Mouse (Mus musculus) heart, postnatal 10 days (tissue): ENCODE results near the gene Slc15a5. TPM values are rescaled to one million over a fixed set of nuclear protein-coding genes. Genes with fewer than 3 reads are reported as not detected.

Experiments used
- DNase-seq, 2 experiments: peaks; one replicate each; pipeline ENCODE4 v3.0.0; 2021
- intact Hi-C: fragments of 180-260 bp; cut with DNase I; formaldehyde crosslinking; loops from one replicate; pipeline ENCODE4 v1.15.1; 2025
- total RNA-seq, 2 experiments: library from RNA; stranded (reverse); gene quantifications; 2 replicates each; pipeline ENCODE4 v1.2.3; 2021

Slc15a5 gene
- total RNA-seq, 2 experiments from 2014 or later, result not detected

- no peak for DNase-seq
- intact Hi-C loops, result no loop called here
Measured at GRCm38 (mm10) chr6:138069921-138070320, 9.8 kb downstream of the Slc15a5 start.

DNA sequence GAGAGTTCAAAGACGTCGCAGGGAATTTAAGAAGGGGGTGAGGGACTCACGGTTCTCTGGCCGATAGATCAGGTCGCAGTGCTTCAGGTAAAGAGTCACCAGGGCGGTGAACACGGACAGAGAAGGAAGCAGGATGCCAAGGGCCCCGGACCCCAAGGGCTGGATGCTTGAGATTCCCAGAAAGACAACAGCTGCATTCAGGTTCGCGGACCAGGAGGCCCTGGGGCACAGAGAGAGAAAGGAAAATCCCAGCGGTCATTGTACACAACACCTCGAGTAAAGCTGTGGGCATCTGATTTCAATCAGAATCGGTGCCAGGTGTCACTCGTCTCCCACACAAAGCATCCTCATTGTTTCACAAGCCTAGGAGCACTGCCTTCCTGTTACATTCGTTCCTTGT is 24.1 kb downstream of the Slc15a5 start:
- intact Hi-C loops, result loop anchor here (10.0 kb wide), 1 partner anchor 251 kb away; no protein-coding TSS in a partner anchor
- no peak for DNase-seq

- DNase-seq, result no peak
- intact Hi-C loops, result loop anchor here (5.0 to 10.0 kb wide), 2 partner anchors 250 to 298 kb away; no protein-coding TSS in a partner anchor
Measured at GRCm38 (mm10) chr6:138054956-138055355, 24.8 kb downstream of the Slc15a5 start.

- DNase-seq, result peak in 1 of 2 experiments; percentile 14
- intact Hi-C loops, result loop anchor here (5.0 to 10.0 kb wide), 2 partner anchors 249 to 297 kb away; no protein-coding TSS in a partner anchor
Measured at GRCm38 (mm10) chr6:138054166-138054565, 25.6 kb downstream of the Slc15a5 start.

GRCm38 (mm10) chr6:138053686-138054085 is 26.0 kb downstream of the Slc15a5 start:
- intact Hi-C loops, result loop anchor here (5.0 to 10.0 kb wide), 2 partner anchors 249 to 296 kb away; no protein-coding TSS in a partner anchor
- DNase-seq, result no peak

DNA sequence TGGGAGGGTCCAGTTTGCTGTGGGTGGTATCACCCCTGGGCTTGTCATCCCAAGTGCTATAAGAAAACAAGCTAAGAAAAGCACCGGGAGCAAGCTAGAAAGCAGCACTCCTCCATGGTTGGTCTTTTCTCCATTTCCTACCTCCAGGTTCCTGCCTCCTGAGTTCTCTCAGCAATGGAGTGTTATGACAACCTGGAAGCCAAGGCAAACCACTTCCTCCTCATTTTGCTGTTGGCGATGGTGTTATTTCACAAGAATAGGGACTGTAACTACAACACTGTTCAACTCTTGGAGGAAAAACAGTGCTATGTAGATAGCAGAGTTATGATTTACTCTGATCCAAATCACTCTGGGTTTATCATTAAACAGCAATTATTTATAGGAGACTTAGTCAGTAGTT is 34.4 kb downstream of the Slc15a5 start:
- no peak for DNase-seq
- intact Hi-C loops, result no loop called here

GRCm38 (mm10) chr6:138042891-138043290 is 36.8 kb downstream of the Slc15a5 start:
- DNase-seq, result no peak
- intact Hi-C loops, result no loop called here

GRCm38 (mm10) chr6:138041865-138042264 is 37.9 kb downstream of the Slc15a5 start:
- DNase-seq, result no peak
- intact Hi-C loops, result no loop called here

GRCm38 (mm10) chr6:138037587-138037986 is 42.1 kb downstream of the Slc15a5 start:
- DNase-seq, result no peak
- intact Hi-C loops, result no loop called here

DNA sequence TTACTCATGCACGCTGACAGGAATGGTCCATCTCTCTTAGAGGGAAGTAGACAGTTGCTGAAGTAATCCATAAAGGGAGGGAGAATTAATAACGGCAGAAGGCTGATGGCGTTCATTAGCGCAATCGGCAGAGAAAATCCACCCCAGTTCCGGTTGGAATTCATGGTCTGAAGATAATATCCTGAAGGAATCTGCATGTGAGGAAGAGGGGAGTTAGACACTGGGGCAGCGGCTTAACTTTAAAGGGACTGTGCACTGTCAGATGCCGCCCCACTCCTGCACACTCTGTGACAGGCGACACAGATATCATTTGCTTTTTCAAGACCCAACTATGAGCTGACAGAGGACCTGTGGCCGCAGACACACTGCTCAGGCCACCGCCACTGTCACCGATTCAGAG is 42.8 kb downstream of the Slc15a5 start:
- DNase-seq, result no peak
- intact Hi-C loops, result no loop called here

GRCm38 (mm10) chr6:138016898-138017297 is 62.8 kb downstream of the Slc15a5 start:
- DNase-seq, result no peak
- intact Hi-C loops, result no loop called here

DNA sequence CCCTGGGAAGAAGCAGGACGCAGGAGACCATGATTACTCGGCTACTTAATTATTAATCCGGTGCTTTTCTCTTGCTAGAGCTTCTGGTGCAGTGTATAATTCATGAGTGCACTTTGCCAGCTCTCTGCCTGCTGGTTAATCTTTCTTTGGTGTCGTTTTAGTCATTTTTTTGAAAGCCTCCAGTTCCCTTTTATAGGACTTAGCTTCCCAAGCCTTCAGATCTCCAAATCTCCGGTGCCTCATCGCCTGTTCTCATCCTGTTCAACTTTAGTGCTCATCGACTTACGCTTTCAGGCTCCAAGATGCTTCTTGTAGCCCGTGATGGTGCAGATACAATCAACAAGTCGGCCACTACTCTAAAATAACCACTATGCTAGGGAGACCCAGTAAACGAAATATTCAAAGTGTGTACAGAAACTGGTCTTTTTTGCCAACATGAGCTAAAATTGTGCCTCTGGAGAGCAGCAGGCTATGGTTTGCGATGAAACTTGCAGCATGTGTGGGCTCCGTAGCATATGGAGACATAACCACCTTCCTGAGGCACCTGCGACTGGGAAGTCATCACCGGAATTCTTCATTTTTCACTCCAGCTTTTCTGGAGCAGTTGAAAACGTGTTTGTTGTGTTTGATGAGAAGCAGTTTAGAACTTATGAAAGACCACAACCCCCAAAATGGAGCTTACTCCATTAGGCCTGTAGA is 64.6 kb downstream of the Slc15a5 start:
- no peak for DNase-seq

DNA sequence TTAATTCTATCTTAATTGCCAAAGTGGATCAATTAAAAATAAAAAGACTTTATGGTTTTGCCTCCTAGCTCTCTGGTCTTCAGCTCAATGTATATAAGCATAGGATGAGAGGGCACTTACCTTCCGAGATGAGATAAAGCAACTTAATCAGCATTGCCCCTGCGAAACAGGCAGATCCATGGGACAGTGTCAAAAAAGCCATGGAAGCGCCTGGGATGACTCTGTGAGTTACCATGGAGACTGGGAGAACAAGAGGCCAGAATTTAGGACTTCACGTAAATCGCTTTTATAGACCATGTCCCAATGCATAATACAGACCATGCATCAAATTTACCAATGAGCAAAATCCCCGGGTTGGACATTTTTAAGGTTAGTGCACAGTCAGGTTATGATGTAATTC is 67.8 kb downstream of the Slc15a5 start:
- intact Hi-C loops, result no loop called here
- DNase-seq, result no peak

More for the DNA sequence above, 64.6 kb downstream of the Slc15a5 start:
- intact Hi-C loops, result no loop called here

GRCm38 (mm10) chr6:138007705-138008104 is 72.0 kb downstream of the Slc15a5 start:
- no peak for DNase-seq
- intact Hi-C loops, result no loop called here

- DNase-seq, result no peak
- intact Hi-C loops, result no loop called here
Measured at GRCm38 (mm10) chr6:138006525-138007251, 73.0 kb downstream of the Slc15a5 start.

DNA sequence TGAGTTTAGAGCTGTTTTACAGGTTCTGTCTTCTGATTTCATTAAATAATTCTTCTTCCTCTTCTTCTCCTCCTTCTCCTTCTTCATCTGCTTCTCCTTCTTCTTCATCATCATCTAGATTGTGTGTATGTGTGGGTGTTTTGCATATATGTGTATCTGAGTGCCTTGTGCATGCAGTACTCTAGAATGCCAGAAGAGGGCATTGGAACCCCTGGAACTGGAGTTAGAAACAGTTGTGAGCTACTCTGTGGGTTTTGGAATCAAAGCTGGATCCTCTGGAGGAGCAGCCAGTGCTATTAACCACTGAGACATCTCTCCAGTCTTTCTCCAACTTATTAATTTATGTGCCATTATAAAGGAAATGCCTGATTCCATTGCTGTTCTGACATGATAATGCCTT is 89.9 kb downstream of the Slc15a5 start:
- intact Hi-C loops, result no loop called here

DNA sequence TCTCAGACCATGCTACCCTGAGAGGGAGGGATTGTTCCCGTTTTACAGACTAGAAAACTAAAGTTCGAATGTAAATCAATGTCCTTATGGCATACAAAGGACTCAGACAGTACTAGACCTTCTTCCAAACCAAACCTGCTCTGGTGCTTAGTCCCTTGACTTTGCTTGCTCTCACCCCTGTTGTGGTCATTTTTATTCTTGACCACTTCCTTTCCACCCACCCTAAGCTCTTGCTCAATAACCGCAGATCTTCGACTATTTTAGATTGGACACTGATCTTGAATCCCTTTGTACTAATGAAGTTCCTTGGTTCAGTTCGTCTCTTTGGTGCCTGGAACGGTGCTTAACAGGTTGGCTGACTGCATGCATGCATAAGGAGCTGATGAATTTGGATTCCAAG is 94.5 kb downstream of the Slc15a5 start:
- intact Hi-C loops, result no loop called here
- no peak for DNase-seq

More for the DNA sequence above, 89.9 kb downstream of the Slc15a5 start:
- peak in 1 of 2 experiments; percentile 13 for DNase-seq

- intact Hi-C loops, result loop anchor here (5.0 kb wide), 1 partner anchor 170 kb away; no protein-coding TSS in a partner anchor
- DNase-seq, result no peak
Measured at GRCm38 (mm10) chr6:137982195-137982737, 97.5 kb downstream of the Slc15a5 start.

GRCm38 (mm10) chr6:137980905-137981696 is 98.6 kb downstream of the Slc15a5 start:
- intact Hi-C loops, result loop anchor here (5.0 kb wide), 1 partner anchor 171 kb away; no protein-coding TSS in a partner anchor
- peak; percentile 3 to 4 for DNase-seq

- intact Hi-C loops, result loop anchor here (5.0 kb wide), 1 partner anchor 172 kb away; no protein-coding TSS in a partner anchor
- no peak for DNase-seq
Measured at GRCm38 (mm10) chr6:137980413-137980812, 99.3 kb downstream of the Slc15a5 start.
